In the genomic region with DNA sequence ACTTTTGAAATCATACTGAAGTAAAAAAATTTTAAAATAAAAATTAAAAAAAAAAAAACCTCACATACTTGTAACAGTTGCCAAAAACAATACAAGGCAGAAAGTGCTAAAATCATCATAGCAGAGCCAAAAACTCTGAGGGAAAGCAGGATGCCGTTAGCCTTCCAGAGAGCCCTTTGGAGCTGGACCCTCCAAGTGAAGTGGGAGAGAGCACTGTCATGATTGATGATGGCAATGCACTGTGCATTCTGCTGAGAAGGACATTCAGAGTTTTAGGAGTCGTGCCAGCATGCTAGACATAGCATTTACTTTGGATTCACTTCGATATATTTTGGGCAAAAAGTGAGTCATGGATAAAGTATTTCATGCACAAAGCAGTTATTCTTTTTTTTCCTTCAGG, we compare ENCODE assay signal across 12 mouse cellular contexts.
A peak's percentile ranks its signal among the peaks of the same experiment; 100 is the strongest.
DNase-seq lines count a peak whose midpoint lies in the region; ATAC-seq and TF ChIP-seq lines count a peak whose summit lies in the region.
"Had no signal": no experiment of that assay in that cellular context is flagged by ENCODE, and none has a peak within 500 bp of the region (broad histone marks: within the 10 kb centered on the region; RNA-seq: fewer than 3 reads in every experiment).

No protein-coding gene starts in this region.

- no peak overlapping the region for H3K4me3 ChIP-seq in layer of hippocampus, adult 2 months
- H3K4me3 ChIP-seq in kidney, embryonic 15.5 days (replicated peaks) = no peak overlapping the region
- H3K4me3 ChIP-seq: limb, embryonic 12.5 days had no signal

- H3K9ac ChIP-seq in kidney, embryonic 15.5 days = no peak overlapping the region
- H3K9ac ChIP-seq: hindbrain, embryonic 14.5 days; limb, embryonic 12.5 days had no signal

- H3K36me3 ChIP-seq in kidney, embryonic 15.5 days = no peaks in the 10 kb centered on the region
- H3K36me3 ChIP-seq: limb, embryonic 12.5 days had no signal

- peak; percentile 74 for ATAC-seq in kidney, embryonic 15.5 days (replicated peaks; ENCODE audit: low FRiP score)

- peaks cover 34% of the 10 kb centered on the region for H3K4me1 ChIP-seq in kidney, embryonic 15.5 days

- DNase-seq in adrenal gland, postnatal 10 days = peak; percentile 35
- DNase-seq in adrenal gland, postnatal 4 days (ENCODE audit: low spot score in 2 of 2) = no peak
- no peak for DNase-seq in layer of hippocampus, adult 2 months (ENCODE audit: low spot score in 2 of 2)
- DNase-seq in layer of hippocampus, postnatal 10 days (ENCODE audit: low spot score in 2 of 2) = no peak
- peak; percentile 91 for DNase-seq in NIH3T3 (ENCODE audit: low read depth)
- DNase-seq in right cerebral cortex, adult 18-20 months = no peak
- DNase-seq in layer of hippocampus, adult 9-11 months = no peak
- DNase-seq: gastrocnemius, postnatal 10 days; thymus, adult 2 months had no signal

- no peak for TF ChIP-seq CTCF in layer of hippocampus, adult 2 months (conservative IDR thresholded peaks at IDR 0.05)

- H3K27ac ChIP-seq in layer of hippocampus, adult 2 months = peak overlapping the region; percentile 18; the same call in 1 of the 2 replicates
- H3K27ac ChIP-seq in kidney, embryonic 15.5 days = peak overlapping the region; percentile 64
- H3K27ac ChIP-seq: hindbrain, embryonic 14.5 days had no signal

- H3K27me3 ChIP-seq in kidney, embryonic 15.5 days = no peaks in the 10 kb centered on the region
- H3K27me3 ChIP-seq: limb, embryonic 12.5 days had no signal

- H3K9me3 ChIP-seq in kidney, embryonic 15.5 days (replicated peaks) = no peaks in the 10 kb centered on the region
- H3K9me3 ChIP-seq: limb, embryonic 12.5 days had no signal

- WGBS in kidney, embryonic 15.5 days = 39% methylated on average over 3 of the region's 3 CpGs

- no peak overlapping the region for H3K4me2 ChIP-seq in kidney, embryonic 15.5 days
- H3K4me2 ChIP-seq: hindbrain, embryonic 14.5 days; limb, embryonic 12.5 days had no signal

Comparison
In these comparisons a context has a peak if more than half of its experiments do, and no peak if none do; other contexts are left out.
1. DNase-seq: peak in adrenal gland, postnatal 10 days (single experiment) and NIH3T3 (single experiment); none in adrenal gland, postnatal 4 days (0 of 2), layer of hippocampus, adult 2 months (0 of 2), layer of hippocampus, postnatal 10 days (0 of 2), right cerebral cortex, adult 18-20 months (single experiment) and layer of hippocampus, adult 9-11 months (single experiment).